In the genomic region with DNA sequence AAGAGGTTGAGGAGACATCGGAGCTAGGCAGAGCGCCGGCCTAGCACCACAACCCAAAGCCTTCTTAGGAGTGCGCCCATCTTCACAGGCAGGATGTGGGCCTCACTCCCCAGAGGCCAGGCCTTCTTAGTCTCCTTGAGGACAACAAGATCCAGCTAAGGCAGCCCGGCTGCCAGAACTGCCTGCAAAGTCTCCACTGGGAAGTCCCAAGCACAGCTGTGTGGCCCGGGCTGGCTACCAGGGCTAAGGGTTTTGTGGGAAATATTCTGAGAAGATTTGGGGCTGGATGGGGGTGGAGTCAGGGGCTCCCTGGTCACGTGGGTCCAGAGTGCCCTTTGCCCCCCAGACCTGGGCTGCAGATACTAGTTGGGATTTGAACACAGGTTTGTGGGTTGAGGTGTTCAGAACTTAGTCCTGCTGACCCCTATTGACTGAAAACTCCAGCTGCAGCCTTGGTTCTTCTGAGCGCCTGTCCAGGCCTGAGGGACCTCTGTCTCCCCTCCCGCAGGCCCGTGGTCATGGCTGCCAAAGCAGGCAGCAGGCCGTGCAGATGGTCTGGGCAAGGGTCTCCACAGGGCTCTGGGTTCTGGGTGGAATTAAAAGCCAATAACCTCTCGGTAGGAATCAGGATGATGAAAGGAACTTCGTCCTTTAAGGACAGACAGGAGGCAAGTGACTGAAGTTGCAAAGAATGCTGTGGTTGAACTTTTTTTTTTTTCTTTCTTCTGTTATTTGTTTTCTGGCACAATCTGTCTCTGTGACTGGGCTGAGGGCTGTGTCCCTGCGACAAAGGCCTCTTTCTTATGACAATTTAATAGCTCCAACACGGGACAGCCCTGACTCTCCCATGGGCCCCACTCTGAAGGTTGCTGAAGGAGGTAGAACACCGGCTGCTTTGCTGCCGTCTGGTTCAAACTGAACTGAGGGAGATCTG, we compare ENCODE assay signal across 8 mouse cellular contexts.
DNase-seq lines count a peak whose midpoint lies in the region; ATAC-seq lines count a peak whose summit lies in the region.

No protein-coding gene starts in this region.

- peak; percentile 60 for ATAC-seq in limb, embryonic 11.5 days (ENCODE audit: insufficient number of reproducible peaks, low FRiP score, low TSS enrichment, low read depth)

- H3K4me2 ChIP-seq in limb, embryonic 11.5 days (ENCODE audit: low read depth, severe bottlenecking), result no peak overlapping the region

- peaks cover 14% of the 10 kb centered on the region for H3K27me3 ChIP-seq in heart, embryonic 10.5 days (ENCODE audit: insufficient read depth, poor library complexity, severe bottlenecking)
- H3K27me3 ChIP-seq in limb, embryonic 11.5 days (ENCODE audit: control insufficient read depth, insufficient read depth, low read length), result no peaks in the 10 kb centered on the region

- 0 out of 2 replicates have a peak overlapping the region, but pooled peaks have one; percentile 26 for H3K27ac ChIP-seq in heart, embryonic 10.5 days
- H3K27ac ChIP-seq in limb, embryonic 11.5 days (replicated peaks; ENCODE audit: low read depth, low read length), result peak overlapping the region; percentile 82

- H3K9ac ChIP-seq in limb, embryonic 11.5 days (ENCODE audit: low read length), result no peak overlapping the region; the same call in 1 of the 2 replicates

- DNase-seq in embryo, embryonic 10 days (ENCODE audit: low spot score), result peak; percentile 41
- no peak for DNase-seq in embryo, embryonic 9.5 days (ENCODE audit: extremely low spot score)
- peak; percentile 33 for DNase-seq in NIH3T3 (ENCODE audit: low read depth)
- no peak for DNase-seq in heart, embryonic 10.5 days (ENCODE audit: low spot score)
- DNase-seq in limb, embryonic 11.5 days (ENCODE audit: low spot score), result peak; percentile 59
- no peak for DNase-seq in left cerebral cortex, adult 11 months (ENCODE audit: low spot score)
- DNase-seq in right cerebral cortex, postnatal 10 days (ENCODE audit: low spot score in 2 of 2), result no peak
- no peak for DNase-seq in B cell, adult 2 months

- peaks cover 18% of the 10 kb centered on the region for H3K4me1 ChIP-seq in heart, embryonic 10.5 days
- peaks cover 19% of the 10 kb centered on the region for H3K4me1 ChIP-seq in limb, embryonic 11.5 days (ENCODE audit: control insufficient read depth, insufficient read depth, low read length)

- H3K9me3 ChIP-seq in heart, embryonic 10.5 days, result no peaks in the 10 kb centered on the region
- no peaks in the 10 kb centered on the region for H3K9me3 ChIP-seq in limb, embryonic 11.5 days (ENCODE audit: control insufficient read depth, low read length)

- 70% methylated on average over 17 of the region's 17 CpGs for WGBS in heart, embryonic 10.5 days
- WGBS in limb, embryonic 11.5 days, result 51% methylated on average over 17 of the region's 17 CpGs

- no peaks in the 10 kb centered on the region for H3K36me3 ChIP-seq in heart, embryonic 10.5 days
- no peaks in the 10 kb centered on the region for H3K36me3 ChIP-seq in limb, embryonic 11.5 days (ENCODE audit: control insufficient read depth, insufficient read depth, low read length)

- no peak overlapping the region for H3K4me3 ChIP-seq in heart, embryonic 10.5 days
- H3K4me3 ChIP-seq in limb, embryonic 11.5 days (ENCODE audit: low read depth, low read length), result no peak overlapping the region

Comparison
In these comparisons a context has a peak if more than half of its experiments do, and no peak if none do; other contexts are left out.
1. DNase-seq: peak in embryo, embryonic 10 days (single experiment), NIH3T3 (single experiment) and limb, embryonic 11.5 days (single experiment); none in embryo, embryonic 9.5 days (single experiment), heart, embryonic 10.5 days (single experiment), left cerebral cortex, adult 11 months (single experiment), right cerebral cortex, postnatal 10 days (0 of 2) and B cell, adult 2 months (0 of 2).